Mouse (Mus musculus) cerebellum, adult 18-20 months (tissue): ENCODE data around the gene C730034F03Rik.
A peak's percentile ranks its signal among the peaks of the same experiment; 100 is the strongest.

ENCODE experiments used
- DNase-seq, 2 experiments: peaks; one replicate each; pipeline ENCODE4 v3.0.0; 2021

C730034F03Rik gene

GRCm38 (mm10) chr15:89432946-89433345 lies 3.6 kb downstream of the C730034F03Rik start:
- DNase-seq, result peak; percentile 60 to 61

DNA sequence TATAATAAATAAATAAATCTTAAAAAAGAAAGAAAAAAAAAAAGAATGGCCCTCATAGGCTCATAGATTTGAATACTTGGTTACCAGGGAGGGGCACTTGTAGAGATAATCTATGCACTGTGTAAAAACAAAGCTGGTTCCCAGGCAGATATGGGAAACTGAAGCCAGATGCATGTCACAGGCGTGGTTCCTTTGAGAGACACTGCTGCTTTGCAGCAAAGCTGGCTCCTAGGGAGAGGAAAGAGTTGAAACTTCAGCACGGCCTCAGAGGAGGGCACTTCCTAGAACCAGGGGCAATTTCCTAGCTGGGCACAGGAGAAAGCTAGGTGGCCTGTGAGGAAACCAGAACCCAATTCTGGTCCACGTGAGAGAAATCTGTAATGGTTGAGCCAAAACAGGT lies 4.7 kb downstream of the C730034F03Rik start:
- DNase-seq, result peak in 1 of 2 experiments; percentile 8

- no peak for DNase-seq
Observed at GRCm38 (mm10) chr15:89435878-89436277, 6.5 kb downstream of the C730034F03Rik start.

GRCm38 (mm10) chr15:89442486-89443070 lies 13.2 kb downstream of the C730034F03Rik start:
- DNase-seq, result peak; percentile 45 to 53

- DNase-seq, result peak in 1 of 2 experiments; percentile 27
Observed at GRCm38 (mm10) chr15:89452906-89453864, 23.8 kb downstream of the C730034F03Rik start.

- peak; percentile 81 to 84 for DNase-seq
Observed at GRCm38 (mm10) chr15:89453865-89454478, 24.6 kb downstream of the C730034F03Rik start, which contains the start of gene Mapk8ip2. Gene Mapk8ip2 (plus strand): TSS chr15:89453913.

DNA sequence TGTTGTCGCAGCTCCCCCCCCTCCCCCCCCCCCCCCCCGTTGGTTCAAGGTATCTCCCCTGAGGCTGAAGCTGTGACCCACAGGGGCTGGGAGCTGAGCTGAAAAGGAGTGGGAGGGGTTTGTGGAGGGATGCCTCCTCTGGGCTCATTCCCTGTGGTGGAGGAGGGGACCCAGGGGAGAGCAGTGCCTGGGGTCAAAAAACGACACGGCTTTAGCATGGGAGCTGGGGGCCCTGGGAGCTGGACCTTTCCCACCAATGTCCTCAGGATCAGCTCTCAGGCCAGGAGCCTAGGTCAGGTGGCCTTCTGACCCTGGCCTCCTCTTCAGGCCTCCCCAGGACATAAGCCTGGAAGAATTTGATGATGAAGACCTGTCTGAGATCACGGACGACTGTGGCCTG lies 25.5 kb downstream of the C730034F03Rik start:
- DNase-seq, result peak in 1 of 2 experiments; percentile 36

GRCm38 (mm10) chr15:89455642-89456041 lies 26.3 kb downstream of the C730034F03Rik start:
- peak; percentile 36 to 40 for DNase-seq

GRCm38 (mm10) chr15:89458942-89459341 lies 29.6 kb downstream of the C730034F03Rik start:
- DNase-seq, result no peak

- peak; percentile 54 to 62 for DNase-seq
Observed at GRCm38 (mm10) chr15:89459821-89460220, 30.4 kb downstream of the C730034F03Rik start.

- DNase-seq, result peak; percentile 54 to 61
Observed at GRCm38 (mm10) chr15:89460298-89460697, 30.9 kb downstream of the C730034F03Rik start.

DNA sequence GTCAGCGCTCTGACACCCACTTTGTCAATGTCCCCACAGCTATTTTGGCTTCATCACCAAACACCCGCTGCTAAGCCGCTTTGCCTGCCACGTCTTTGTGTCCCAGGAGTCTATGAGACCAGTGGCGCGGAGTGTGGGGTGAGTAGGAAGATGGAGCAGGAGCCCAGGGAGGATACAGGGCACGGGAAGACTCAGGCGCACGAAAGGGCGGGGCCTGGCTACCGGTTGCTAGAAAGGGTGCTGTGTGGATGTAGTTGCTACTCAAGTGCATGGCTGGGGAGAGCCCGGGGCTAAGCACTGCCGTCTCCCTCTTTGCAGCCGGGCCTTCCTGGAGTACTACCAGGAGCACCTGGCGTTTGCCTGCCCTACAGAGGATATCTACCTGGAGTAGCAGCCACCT lies 31.9 kb downstream of the C730034F03Rik start:
- peak; percentile 25 to 27 for DNase-seq

GRCm38 (mm10) chr15:89462176-89462575 lies 32.8 kb downstream of the C730034F03Rik start:
- DNase-seq, result peak in 1 of 2 experiments; percentile 25

GRCm38 (mm10) chr15:89463334-89464235 lies 34.2 kb downstream of the C730034F03Rik start:
- DNase-seq, result peak; percentile 40 to 45

- peak; percentile 36 to 43 for DNase-seq
Observed at GRCm38 (mm10) chr15:89465052-89465451, 35.7 kb downstream of the C730034F03Rik start.

GRCm38 (mm10) chr15:89468577-89468976 lies 39.2 kb downstream of the C730034F03Rik start:
- DNase-seq, result peak; percentile 49 to 56

- DNase-seq, result no peak
Observed at GRCm38 (mm10) chr15:89471476-89471875, 42.1 kb downstream of the C730034F03Rik start.

DNA sequence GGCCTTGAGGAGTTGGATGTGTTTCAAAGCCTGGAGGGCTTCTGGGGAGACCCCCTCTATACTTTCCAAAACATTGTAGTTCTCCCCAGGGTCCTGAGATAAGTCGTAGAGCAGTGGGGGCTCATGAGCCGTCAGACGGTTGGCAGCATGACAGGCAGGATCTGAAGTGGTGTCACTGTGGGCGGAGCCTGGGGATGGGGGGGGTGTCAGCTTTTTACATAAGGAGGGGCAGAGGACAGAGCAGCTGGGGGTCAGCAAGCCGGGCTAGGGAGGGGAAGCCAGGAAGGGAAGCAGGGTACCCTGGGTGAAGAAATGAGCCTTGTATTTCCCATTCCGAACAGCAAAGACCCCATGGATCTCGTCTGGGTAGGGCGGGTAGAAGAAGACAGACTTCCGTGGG lies 44.0 kb downstream of the C730034F03Rik start:
- DNase-seq, result no peak

- no peak for DNase-seq
Observed at GRCm38 (mm10) chr15:89473921-89474320, 44.5 kb downstream of the C730034F03Rik start.

DNA sequence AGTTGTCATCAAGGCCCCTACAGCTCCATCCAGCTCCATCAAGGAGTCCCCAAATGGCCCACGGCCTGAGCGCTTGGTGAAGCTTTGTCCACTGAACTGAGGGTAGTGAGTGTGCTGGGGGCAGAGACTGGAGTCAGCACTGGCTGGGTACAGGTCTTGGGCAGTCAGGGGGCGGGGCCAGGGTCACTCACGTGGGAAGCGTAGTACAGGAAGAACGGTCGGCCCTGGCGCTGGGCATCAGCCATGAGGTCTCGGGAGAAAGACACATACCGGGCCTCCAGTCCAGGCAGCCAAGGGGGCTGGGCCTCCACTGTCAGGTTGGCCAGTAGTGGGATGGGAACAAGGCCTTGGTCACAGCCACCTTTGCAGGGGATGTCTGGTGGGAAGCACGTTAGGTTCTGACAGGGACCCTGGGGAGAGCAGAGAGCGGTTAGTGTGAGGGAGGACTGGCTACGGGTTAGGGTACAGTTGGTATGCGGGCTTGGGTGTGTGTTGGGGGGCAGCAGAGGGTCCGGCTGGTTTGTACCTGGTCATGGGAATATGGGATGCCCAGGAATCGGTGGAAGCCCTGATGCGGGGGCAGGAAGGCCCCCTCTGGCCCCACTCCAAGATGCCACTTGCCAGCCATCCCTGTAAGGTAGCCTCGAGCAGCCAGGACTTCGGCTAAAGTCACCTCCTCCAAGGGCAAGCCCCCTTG lies 45.4 kb downstream of the C730034F03Rik start:
- peak in 1 of 2 experiments; percentile 50 for DNase-seq

DNA sequence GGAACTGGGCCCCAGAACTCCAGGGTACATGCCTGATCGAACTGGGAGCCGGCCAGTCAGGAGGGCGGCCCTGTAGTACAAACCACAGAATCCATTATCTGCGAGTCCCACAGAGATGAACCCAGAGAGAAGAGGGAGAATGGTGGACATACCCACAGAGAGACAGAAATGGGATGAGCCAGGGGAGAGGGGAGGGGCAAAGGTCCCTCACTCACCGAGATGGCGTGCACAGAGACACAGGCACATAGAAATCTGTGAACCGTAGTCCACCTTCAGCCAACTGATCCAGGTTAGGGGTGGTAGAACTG lies 45.9 kb downstream of the C730034F03Rik start:
- DNase-seq, result no peak
